ENCODE assay signal across 21 mouse cellular contexts in the genomic region with DNA sequence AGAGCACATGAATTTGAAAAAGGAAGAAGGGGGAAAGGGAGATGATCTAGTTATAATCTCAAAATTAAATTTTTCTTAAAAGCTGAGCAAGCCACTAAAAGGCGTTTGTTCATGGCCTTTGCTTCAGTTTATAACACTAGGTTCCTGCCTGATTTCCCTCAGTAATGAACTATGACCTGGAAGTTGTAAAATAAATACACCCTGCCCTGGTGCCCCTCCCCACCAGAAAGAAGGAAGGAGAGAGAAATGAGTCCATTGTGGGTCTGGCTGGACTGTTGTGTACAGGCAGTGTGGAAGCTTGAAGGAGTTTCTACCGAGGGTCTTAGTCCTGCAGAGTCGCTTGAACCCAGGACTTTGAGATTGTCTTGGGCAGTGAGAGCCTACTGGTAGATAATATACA.
"Had no signal": no experiment of that assay in that cellular context is flagged by ENCODE, and none has a peak within 500 bp of the region (broad histone marks: within the 10 kb centered on the region; RNA-seq: fewer than 3 reads in every experiment).

No protein-coding gene starts in this region.

- H3K4me1 ChIP-seq: lung, embryonic 15.5 days; midbrain, embryonic 13.5 days had no signal

- H3K27me3 ChIP-seq: limb, embryonic 12.5 days; limb, embryonic 15.5 days; lung, embryonic 15.5 days; megakaryocyte, embryonic 14.5 days; midbrain, embryonic 13.5 days; neural tube, embryonic 12.5 days; neural tube, embryonic 15.5 days had no signal

- ATAC-seq: midbrain, embryonic 13.5 days had no signal

- H3K27ac ChIP-seq: kidney, postnatal 0 days; layer of hippocampus, adult 2 months; limb, embryonic 12.5 days; limb, embryonic 15.5 days; liver, embryonic 14.5 days; lung, embryonic 15.5 days; midbrain, embryonic 10.5 days; midbrain, embryonic 13.5 days; neural tube, embryonic 12.5 days; neural tube, embryonic 15.5 days had no signal

- DNase-seq: kidney, adult 2 months; kidney, postnatal 25 days; layer of hippocampus, adult 9-11 months; lung, adult 18-20 months; lung, postnatal 10 days; lung, postnatal 36 days; right cerebral cortex, postnatal 25 days; thymus, adult 2 months; thymus, postnatal 14 days; thymus, postnatal 4 days had no signal

- H3K9me3 ChIP-seq: limb, embryonic 12.5 days; limb, embryonic 15.5 days; lung, embryonic 15.5 days; megakaryocyte, embryonic 14.5 days; midbrain, embryonic 10.5 days; midbrain, embryonic 13.5 days; neural tube, embryonic 12.5 days; neural tube, embryonic 15.5 days had no signal

- H3K9ac ChIP-seq: limb, embryonic 12.5 days; limb, embryonic 15.5 days; liver, embryonic 14.5 days; lung, embryonic 15.5 days; midbrain, embryonic 13.5 days; neural tube, embryonic 12.5 days; neural tube, embryonic 15.5 days had no signal

- H3K4me2 ChIP-seq: limb, embryonic 12.5 days; limb, embryonic 15.5 days; lung, embryonic 15.5 days; midbrain, embryonic 13.5 days; neural tube, embryonic 12.5 days; neural tube, embryonic 15.5 days had no signal

- H3K4me3 ChIP-seq: layer of hippocampus, adult 2 months; limb, embryonic 12.5 days; limb, embryonic 15.5 days; lung, embryonic 15.5 days; megakaryocyte, embryonic 14.5 days; midbrain, embryonic 10.5 days; midbrain, embryonic 13.5 days; neural tube, embryonic 12.5 days; neural tube, embryonic 15.5 days had no signal
